Mouse (Mus musculus): ENCODE data around the gene Dchs1. TPM values are rescaled to one million over a fixed set of nuclear protein-coding genes. Genes with fewer than 3 reads are reported as not detected.

Dchs1 gene
- polyA plus RNA-seq (2017; shearing (Covaris generic)): not detected

GRCm38 (mm10) chr7:105787285-105788140 is at the start of gene Dchs1:
Gene Dchs1 (minus strand): TSS chr7:105787654.

GRCm38 (mm10) chr7:105810877-105811489 is 23.5 kb upstream of the Dchs1 start, which contains the start of gene Mrpl17:
Gene Mrpl17 (minus strand): TSS chr7:105811099.

GRCm38 (mm10) chr7:105751491-105752433 is 35.7 kb downstream of the Dchs1 start, which contains the start of gene Tpp1:
Gene Tpp1 (minus strand): TSS chr7:105752235.

GRCm38 (mm10) chr7:105743926-105744590 is 43.4 kb downstream of the Dchs1 start, which contains the start of gene Taf10:
Gene Taf10 (minus strand): TSS chr7:105744361.

GRCm38 (mm10) chr7:105736911-105737521 is 50.4 kb downstream of the Dchs1 start, which contains the start of gene Rrp8:
Gene Rrp8 (minus strand): TSS chr7:105737385.

GRCm38 (mm10) chr7:105736264-105736901 is 51.1 kb downstream of the Dchs1 start, which contains the start of gene Ilk:
Gene Ilk (plus strand): TSS chr7:105736592.

Other genes starting within 250 kb of the Dchs1 start
- 48.2 TPM for gene Smpd1, start 233.3 kb downstream of the Dchs1 start, polyA plus RNA-seq (2017; shearing (Covaris generic))
- 7.1 TPM for gene Apbb1, start 206.0 kb downstream of the Dchs1 start, polyA plus RNA-seq (2017; shearing (Covaris generic))
- not detected for gene Hpx, start 187.5 kb downstream of the Dchs1 start, polyA plus RNA-seq (2017; shearing (Covaris generic))
- 2.4 TPM for gene Trim3, start 154.1 kb downstream of the Dchs1 start, polyA plus RNA-seq (2017; shearing (Covaris generic))
- gene Timm10b, start 147.6 kb downstream of the Dchs1 start, polyA plus RNA-seq (2017; shearing (Covaris generic)): 218 TPM
- gene Arfip2, start 147.2 kb downstream of the Dchs1 start, polyA plus RNA-seq (2017; shearing (Covaris generic)): 25.1 TPM
- 11.4 TPM for gene Gm45799, start 147.1 kb downstream of the Dchs1 start, polyA plus RNA-seq (2017; shearing (Covaris generic))
- 2.2 TPM for gene Dnhd1, start 136.8 kb downstream of the Dchs1 start, polyA plus RNA-seq (2017; shearing (Covaris generic))
- 215 TPM for gene Ilk, start 51.1 kb downstream of the Dchs1 start, polyA plus RNA-seq (2017; shearing (Covaris generic))
- 37.0 TPM for gene Rrp8, start 50.3 kb downstream of the Dchs1 start, polyA plus RNA-seq (2017; shearing (Covaris generic))
- gene Taf10, start 43.3 kb downstream of the Dchs1 start, polyA plus RNA-seq (2017; shearing (Covaris generic)): 18.6 TPM
- gene Tpp1, start 35.4 kb downstream of the Dchs1 start, polyA plus RNA-seq (2017; shearing (Covaris generic)): 127 TPM
- 160 TPM for gene Mrpl17, start 23.4 kb upstream of the Dchs1 start, polyA plus RNA-seq (2017; shearing (Covaris generic))
- 369 TPM for gene Gm4070, start 166.3 kb upstream of the Dchs1 start, polyA plus RNA-seq (2017; shearing (Covaris generic))

All from activated CD4-positive, CD25-positive, alpha-beta regulatory T cell, adult 9 weeks (primary cell).